Mouse (Mus musculus): ENCODE data around the gene Itgb3bp. TPM values are rescaled to one million over a fixed set of nuclear protein-coding genes. Genes with fewer than 3 reads are reported as not detected.

Gene Itgb3bp
- polyA plus RNA-seq, 1 experiment from 2014 or later, result 44.1 TPM

Other genes with a start within 250 kb of the Itgb3bp start
- gene Alg6, start 214.1 kb downstream of the Itgb3bp start, polyA plus RNA-seq (2015; fragmentation: Nextera tagmentation; extraction: Ambion mirVana), result 11.3 and 11.6 TPM in 2 replicates
- gene Efcab7, start 100.6 kb downstream of the Itgb3bp start, polyA plus RNA-seq (2015; fragmentation: Nextera tagmentation; extraction: Ambion mirVana), result 22.3 and 28.5 TPM in 2 replicates
- 30.8 and 32.1 TPM in 2 replicates for gene Pgm1, start 399 bp downstream of the Itgb3bp start, polyA plus RNA-seq (2015; fragmentation: Nextera tagmentation; extraction: Ambion mirVana)
- gene Ror1, start 166.0 kb upstream of the Itgb3bp start, polyA plus RNA-seq (2015; fragmentation: Nextera tagmentation; extraction: Ambion mirVana), result 0.76 and 0.84 TPM in 2 replicates